Mouse (Mus musculus) forebrain, embryonic 12.5 days (tissue): Measurements from ENCODE around the gene Gm10645. TPM values are rescaled to one million over a fixed set of nuclear protein-coding genes. Genes with fewer than 3 reads are reported as not detected.

ENCODE experiments used
- ATAC-seq: fragments of 200-750 bp; cut with Nextera tagmentation; 2 replicates; pipeline ENCODE4 v1.8.0; 2017; ENCODE audit warnings: moderate TSS enrichment; ENCODE audit not compliant: low FRiP score
- H3K27ac ChIP-seq: fragments of 300-500 bp; sonication (generic); 2 replicates; pipeline ENCODE4 v1.5.1; 2016; ENCODE audit warnings: mild to moderate bottlenecking
- H3K27me3 ChIP-seq: fragments of 300-500 bp; sonication (generic); 2 replicates; pipeline ENCODE4 v1.6.1; 2016; ENCODE audit warnings: mild to moderate bottlenecking
- H3K36me3 ChIP-seq: fragments of 300-500 bp; sonication (generic); replicated peaks from 2 replicates; pipeline ENCODE4 v1.6.1; 2016; ENCODE audit warnings: mild to moderate bottlenecking
- H3K4me1 ChIP-seq: fragments of 300-500 bp; sonication (generic); 2 replicates; pipeline ENCODE4 v1.6.1; 2016
- H3K4me2 ChIP-seq: fragments of 300-500 bp; sonication (generic); 2 replicates; pipeline ENCODE4 v1.6.1; 2016; ENCODE audit warnings: mild to moderate bottlenecking, moderate library complexity
- H3K4me3 ChIP-seq: fragments of 300-500 bp; sonication (generic); replicated peaks from 2 replicates; pipeline ENCODE4 v1.5.1; 2016; ENCODE audit warnings: mild to moderate bottlenecking
- H3K9ac ChIP-seq: fragments of 300-500 bp; sonication (generic); 2 replicates; pipeline ENCODE4 v1.6.1; 2016; ENCODE audit warnings: mild to moderate bottlenecking
- H3K9me3 ChIP-seq: fragments of 300-500 bp; sonication (generic); 2 replicates; pipeline ENCODE4 v1.6.1; 2016
- whole genome bisulfite sequencing: fragments of 180-500 bp; shearing (Covaris S2); methylation state at CpG from one replicate; pipeline ENCODE4 v1.1.7; 2016; 5-methylcytosine and 5-hydroxymethylcytosine counted together
- polyA plus RNA-seq: library from polyadenylated mRNA; unstranded; fragments of >200 nt; fragmentation: Nextera tagmentation; extraction: Ambion mirVana; gene quantifications from 2 replicates; pipeline ENCODE4 v1.2.1, GENCODE M21; 2016

Gm10645 gene
- polyA plus RNA-seq = 5.5 and 6.2 TPM in 2 replicates

DNA sequence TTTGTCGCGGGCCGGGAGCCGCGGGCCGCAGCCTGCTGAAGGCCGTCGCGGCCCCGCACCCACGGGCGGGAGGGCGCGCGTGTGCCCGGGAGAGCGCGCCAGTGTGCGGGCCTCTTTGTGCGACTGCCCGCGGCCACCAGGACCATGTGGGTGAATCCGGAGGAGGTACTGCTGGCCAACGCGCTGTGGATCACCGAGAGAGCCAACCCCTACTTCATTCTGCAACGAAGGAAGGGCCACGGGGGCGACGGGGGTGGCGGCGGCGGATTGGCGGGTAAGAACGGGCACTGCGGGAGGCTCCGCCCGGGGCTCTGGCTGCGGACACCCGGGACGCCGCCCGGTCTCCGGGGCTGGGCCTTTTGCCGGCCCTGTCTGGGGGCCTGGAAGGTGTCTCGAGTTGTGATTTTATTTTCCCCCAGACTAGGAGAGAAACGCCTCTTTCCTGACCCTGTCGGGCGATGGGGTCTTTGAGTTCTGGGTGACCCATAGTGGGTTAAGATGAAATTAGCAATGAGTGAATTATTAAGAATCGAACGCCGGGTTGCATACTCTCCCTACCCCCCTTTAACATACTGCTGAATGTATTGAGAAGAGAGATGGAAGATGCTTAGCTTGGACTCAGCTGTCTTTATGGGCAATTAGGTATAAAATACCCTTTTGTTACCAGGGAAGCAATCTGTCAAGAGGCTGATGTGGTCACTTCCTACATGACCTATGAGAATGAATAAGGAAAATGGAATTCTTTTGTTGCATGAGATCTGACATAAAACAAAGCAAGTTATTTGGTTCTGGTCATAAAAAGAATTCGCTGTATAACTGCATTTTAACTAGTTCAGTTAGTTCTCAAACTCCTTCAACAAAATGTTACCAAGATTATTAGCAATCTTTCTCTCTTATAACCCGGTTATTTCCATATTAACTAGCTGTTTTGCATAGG, at the start of gene Gm10645:
Gene Gm10645 (minus strand): TSS at position 240 of the 937 bp plus-strand sequence.
- 2% methylated on average over 54 of the region's 54 CpGs for WGBS
- H3K27ac ChIP-seq = peak within 1 kb of the TSS; percentile 94
- peak within 1 kb of the TSS; percentile 62 for H3K4me2 ChIP-seq
- peak within 1 kb of the TSS; percentile 87 for H3K4me3 ChIP-seq
- H3K9ac ChIP-seq = peak within 1 kb of the TSS; percentile 96
- H3K9me3 ChIP-seq = no peaks in the 10 kb centered on the region
- 0 out of 2 replicates have a peak, but pooled peaks cover 3% of the 10 kb centered on the region for H3K27me3 ChIP-seq
- ATAC-seq = peak; percentile 75
- no peaks in the 10 kb centered on the region for H3K36me3 ChIP-seq
- peaks cover 16% of the 10 kb centered on the region for H3K4me1 ChIP-seq

DNA sequence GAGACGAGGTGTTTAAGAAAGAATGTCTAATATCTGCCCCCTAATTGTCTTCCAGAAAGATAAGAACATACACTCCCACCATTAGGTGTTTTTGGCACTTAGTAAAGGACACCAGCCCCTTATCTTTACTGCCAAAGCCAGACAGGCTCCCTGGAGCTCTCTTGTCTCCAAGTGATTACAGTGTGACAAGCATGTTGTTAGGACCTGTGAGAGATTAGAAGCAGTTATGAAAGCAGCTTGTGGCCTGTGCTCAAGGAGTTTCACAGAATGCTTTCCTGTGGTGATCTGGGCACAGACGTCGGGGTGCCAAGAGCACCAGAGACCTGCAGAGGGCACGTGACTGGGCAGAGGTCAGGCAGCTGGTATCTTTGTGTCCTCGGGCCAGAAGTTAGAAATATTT, 49.1 kb upstream of the Gm10645 start:
- Histone ChIP-seq H3K4me3 (no peak overlapping the region), H3K36me3 (peaks cover 19% of the 10 kb centered on the region), H3K4me2 (no peak overlapping the region), H3K27me3 (no peaks in the 10 kb centered on the region), H3K9ac (no peak overlapping the region), H3K9me3 (no peaks in the 10 kb centered on the region), H3K4me1 (0 out of 2 replicates have a peak, but pooled peaks cover 4% of the 10 kb centered on the region), H3K27ac (no peak overlapping the region)
- 78% methylated on average over 5 of the region's 5 CpGs for WGBS
- no peak for ATAC-seq

DNA sequence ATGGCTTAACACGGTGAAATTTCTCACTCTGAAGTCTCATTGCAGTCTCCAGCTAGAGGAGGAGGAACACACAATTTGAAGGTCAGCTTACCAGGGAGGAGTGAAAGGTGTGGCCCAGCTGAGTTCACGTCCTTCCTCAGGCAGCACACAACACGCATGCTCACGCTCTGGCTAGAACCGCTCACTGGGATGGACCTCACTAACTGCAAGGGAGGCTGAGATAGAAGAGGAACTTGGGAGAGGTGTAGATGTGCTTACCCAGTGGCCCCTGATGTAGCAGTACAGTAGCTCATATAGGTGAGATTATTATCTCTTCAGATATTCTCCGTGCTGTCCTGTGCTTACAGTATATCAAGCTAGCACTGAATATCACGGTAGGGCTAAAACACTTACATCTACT, 44.7 kb upstream of the Gm10645 start:
- H3K36me3 ChIP-seq = peaks cover 19% of the 10 kb centered on the region
- no peak overlapping the region for H3K9ac ChIP-seq
- no peaks in the 10 kb centered on the region for H3K9me3 ChIP-seq
- ATAC-seq = no peak
- no peaks in the 10 kb centered on the region for H3K27me3 ChIP-seq
- WGBS = 93% methylated on average over 7 of the region's 7 CpGs
- no peak overlapping the region for H3K4me2 ChIP-seq
- H3K4me3 ChIP-seq = no peak overlapping the region
- H3K4me1 ChIP-seq = peaks cover 9% of the 10 kb centered on the region; the same call in 1 of the 2 replicates
- no peak overlapping the region for H3K27ac ChIP-seq

DNA sequence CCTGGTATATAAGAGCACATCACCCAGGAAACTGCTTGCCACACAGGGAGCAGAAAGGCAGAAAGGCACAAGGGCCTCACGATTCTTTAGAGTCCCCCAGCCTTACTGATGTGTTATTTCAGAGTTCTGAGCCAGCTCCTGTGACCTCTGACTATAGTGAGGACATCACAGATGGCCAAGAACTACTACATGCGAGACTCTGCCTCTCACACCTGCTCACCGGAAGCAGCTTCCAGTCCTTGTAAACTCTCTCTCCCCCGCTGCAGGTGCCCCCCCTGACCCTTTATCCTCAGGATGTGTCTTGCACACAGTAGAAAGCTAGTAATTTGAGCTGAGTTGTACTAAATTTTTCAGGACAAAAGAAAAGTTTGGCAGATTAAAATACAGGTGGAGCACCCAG, 43.6 kb upstream of the Gm10645 start:
- ATAC-seq = no peak
- no peak overlapping the region for H3K27ac ChIP-seq
- H3K4me2 ChIP-seq = no peak overlapping the region
- H3K4me1 ChIP-seq = peaks cover 10% of the 10 kb centered on the region; the same call in 1 of the 2 replicates
- 76% methylated on average over 4 of the region's 4 CpGs for WGBS
- H3K9ac ChIP-seq = no peak overlapping the region
- no peaks in the 10 kb centered on the region for H3K9me3 ChIP-seq
- H3K4me3 ChIP-seq = no peak overlapping the region
- peaks cover 19% of the 10 kb centered on the region for H3K36me3 ChIP-seq
- no peaks in the 10 kb centered on the region for H3K27me3 ChIP-seq

DNA sequence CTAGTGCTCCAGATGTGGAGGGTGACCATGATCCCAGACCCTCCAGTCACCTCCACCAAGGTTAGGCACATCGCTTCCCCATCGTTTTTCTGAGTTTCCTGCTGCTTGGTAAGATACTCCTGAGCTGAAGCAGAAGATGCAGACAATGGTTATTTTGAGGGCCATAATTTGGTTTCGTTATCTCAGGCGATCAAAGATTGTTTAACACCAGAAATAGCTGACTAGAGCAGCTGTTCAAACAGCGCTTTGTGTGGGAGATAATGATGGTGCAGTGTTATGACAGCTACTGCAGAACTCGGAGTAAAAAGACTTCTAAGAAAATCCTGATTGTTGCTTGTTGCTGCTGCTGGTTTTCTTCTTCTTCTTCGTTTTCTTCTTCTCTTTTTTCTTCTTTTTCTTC, 39.9 kb upstream of the Gm10645 start:
- Histone ChIP-seq H3K36me3 (peaks cover 6% of the 10 kb centered on the region), H3K4me2 (no peak overlapping the region), H3K4me3 (no peak overlapping the region), H3K27ac (peak overlapping the region; percentile 25; the same call in 1 of the 2 replicates), H3K27me3 (no peaks in the 10 kb centered on the region), H3K9ac (no peak overlapping the region), H3K9me3 (no peaks in the 10 kb centered on the region), H3K4me1 (peaks cover 10% of the 10 kb centered on the region)
- 78% methylated on average over 7 of the region's 7 CpGs for WGBS
- no peak for ATAC-seq

DNA sequence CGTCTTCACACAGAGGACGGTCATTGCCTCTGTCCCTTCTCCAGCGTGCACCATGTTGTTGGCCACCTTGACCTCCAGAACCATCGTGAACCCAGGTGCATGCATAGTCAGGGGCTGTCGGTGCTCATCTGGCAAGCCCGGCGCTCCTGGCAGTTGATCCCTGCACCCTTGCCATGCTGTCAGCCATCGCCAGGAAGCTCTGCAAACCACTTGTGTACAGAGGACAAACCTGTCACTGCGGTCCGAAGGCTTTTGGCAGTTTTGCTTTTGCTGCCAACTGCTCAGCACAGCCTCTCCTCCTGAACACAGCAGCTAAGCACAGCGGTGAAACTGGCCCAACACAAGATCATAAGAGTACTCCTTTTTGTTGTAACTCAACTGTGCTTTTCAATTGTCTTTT, 37.0 kb upstream of the Gm10645 start:
- H3K27ac ChIP-seq = no peak overlapping the region
- ATAC-seq = no peak
- no peak overlapping the region for H3K9ac ChIP-seq
- WGBS = 95% methylated on average over 11 of the region's 11 CpGs
- no peaks in the 10 kb centered on the region for H3K9me3 ChIP-seq
- no peaks in the 10 kb centered on the region for H3K27me3 ChIP-seq
- H3K36me3 ChIP-seq = no peaks in the 10 kb centered on the region
- H3K4me1 ChIP-seq = peaks cover 4% of the 10 kb centered on the region
- no peak overlapping the region for H3K4me3 ChIP-seq
- no peak overlapping the region for H3K4me2 ChIP-seq

DNA sequence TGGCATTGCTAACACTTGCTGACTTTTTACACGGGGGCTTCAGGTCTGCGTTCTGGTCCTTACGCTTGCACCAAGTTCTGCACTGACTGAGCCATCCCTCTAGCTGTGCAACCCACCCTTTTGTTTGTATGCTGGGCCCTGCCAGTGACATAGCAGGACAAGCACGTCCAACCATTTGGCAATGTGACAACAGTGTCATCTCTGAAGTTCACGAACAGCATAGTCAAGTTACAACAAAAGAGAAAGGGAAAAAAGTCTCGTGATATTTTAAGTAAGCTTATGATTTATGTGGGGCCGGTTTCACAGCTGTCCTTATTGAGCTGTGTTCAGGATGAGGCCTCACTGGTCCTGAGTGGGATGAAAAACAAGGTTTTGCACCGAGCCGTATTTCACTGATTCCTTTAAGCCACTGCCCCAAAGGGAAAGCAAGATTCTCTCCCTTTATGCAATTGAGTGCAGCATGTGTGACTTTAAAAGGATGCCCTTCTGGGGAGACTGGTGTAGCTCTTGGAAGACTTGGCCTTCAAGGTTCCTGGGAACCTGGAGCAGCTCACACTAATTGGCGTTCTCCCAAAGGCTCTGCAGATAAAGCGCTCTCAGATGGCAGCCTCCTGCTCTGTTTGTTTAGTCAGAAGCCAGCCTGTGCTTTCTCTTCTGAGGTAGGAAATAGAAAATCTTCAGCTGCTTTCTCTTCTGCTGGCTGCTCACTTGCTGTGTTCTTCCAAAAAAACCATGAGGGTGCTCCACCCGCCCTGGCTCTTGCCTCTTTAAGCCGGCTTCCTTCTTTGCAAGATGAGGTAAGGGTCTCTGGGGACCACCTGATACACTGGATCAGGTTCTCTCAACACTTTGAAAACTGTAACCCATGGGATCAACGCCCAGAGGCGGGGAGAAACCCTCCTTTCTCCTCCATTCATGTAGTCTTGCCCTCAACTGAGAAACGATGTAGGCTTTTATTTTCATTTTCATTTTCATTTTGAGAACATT, 34.5 kb upstream of the Gm10645 start:
- Histone ChIP-seq H3K27ac (no peak overlapping the region), H3K4me2 (no peak overlapping the region), H3K4me3 (no peak overlapping the region), H3K27me3 (no peaks in the 10 kb centered on the region), H3K9ac (no peak overlapping the region), H3K9me3 (no peaks in the 10 kb centered on the region), H3K4me1 (peaks cover 9% of the 10 kb centered on the region), H3K36me3 (no peaks in the 10 kb centered on the region)
- 87% methylated on average over 16 of the region's 16 CpGs for WGBS
- no peak for ATAC-seq

DNA sequence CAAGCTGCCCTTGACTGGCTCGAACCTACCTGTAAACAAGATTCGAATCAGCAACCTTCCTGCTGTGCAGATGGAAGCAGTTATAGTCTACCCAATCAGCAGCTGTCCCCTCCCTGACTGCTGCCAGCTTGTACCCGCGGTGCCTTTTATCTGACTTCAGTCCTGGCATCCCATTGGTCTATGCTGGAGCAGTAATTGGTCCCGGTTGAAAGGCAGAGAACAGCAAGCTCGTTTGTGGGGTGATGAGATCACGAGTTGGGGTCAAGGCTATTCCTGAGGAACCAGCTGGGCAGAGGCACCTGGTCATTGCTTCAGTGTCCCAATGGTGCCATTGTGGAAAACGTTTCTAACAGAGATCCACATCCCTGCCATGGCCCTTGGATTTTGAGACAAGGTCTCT, 33.7 kb upstream of the Gm10645 start:
- no peak overlapping the region for H3K4me3 ChIP-seq
- no peak overlapping the region for H3K27ac ChIP-seq
- no peaks in the 10 kb centered on the region for H3K36me3 ChIP-seq
- 71% methylated on average over 8 of the region's 8 CpGs for WGBS
- no peaks in the 10 kb centered on the region for H3K27me3 ChIP-seq
- H3K9ac ChIP-seq = no peak overlapping the region
- H3K4me2 ChIP-seq = no peak overlapping the region
- ATAC-seq = no peak
- H3K4me1 ChIP-seq = peaks cover 9% of the 10 kb centered on the region
- H3K9me3 ChIP-seq = no peaks in the 10 kb centered on the region

DNA sequence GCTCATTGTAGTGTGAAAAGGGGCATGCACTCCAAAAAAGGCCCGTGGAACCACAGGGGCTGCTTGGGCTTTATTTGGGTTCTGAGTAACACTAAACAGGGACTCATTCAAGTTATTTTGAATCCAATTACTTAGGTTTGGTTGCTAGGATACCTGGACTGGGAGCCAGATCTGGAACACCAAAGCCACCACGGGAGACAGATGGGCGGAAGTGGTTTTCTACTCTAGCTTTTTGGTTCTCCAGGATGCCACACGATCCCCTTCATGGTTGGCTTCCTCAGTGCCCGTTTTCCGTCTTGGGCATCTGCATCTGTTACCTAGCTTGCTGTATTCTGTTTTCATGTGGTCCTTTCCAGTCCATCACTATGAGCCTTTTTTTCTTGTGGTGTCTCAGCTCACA, 30.1 kb upstream of the Gm10645 start:
- H3K4me1 ChIP-seq = peaks cover 13% of the 10 kb centered on the region
- no peak for ATAC-seq
- H3K36me3 ChIP-seq = no peaks in the 10 kb centered on the region
- WGBS = 64% methylated on average over 6 of the region's 6 CpGs
- H3K4me3 ChIP-seq = no peak overlapping the region
- no peak overlapping the region for H3K9ac ChIP-seq
- H3K4me2 ChIP-seq = no peak overlapping the region
- H3K9me3 ChIP-seq = no peaks in the 10 kb centered on the region
- H3K27me3 ChIP-seq = no peaks in the 10 kb centered on the region
- H3K27ac ChIP-seq = no peak overlapping the region

DNA sequence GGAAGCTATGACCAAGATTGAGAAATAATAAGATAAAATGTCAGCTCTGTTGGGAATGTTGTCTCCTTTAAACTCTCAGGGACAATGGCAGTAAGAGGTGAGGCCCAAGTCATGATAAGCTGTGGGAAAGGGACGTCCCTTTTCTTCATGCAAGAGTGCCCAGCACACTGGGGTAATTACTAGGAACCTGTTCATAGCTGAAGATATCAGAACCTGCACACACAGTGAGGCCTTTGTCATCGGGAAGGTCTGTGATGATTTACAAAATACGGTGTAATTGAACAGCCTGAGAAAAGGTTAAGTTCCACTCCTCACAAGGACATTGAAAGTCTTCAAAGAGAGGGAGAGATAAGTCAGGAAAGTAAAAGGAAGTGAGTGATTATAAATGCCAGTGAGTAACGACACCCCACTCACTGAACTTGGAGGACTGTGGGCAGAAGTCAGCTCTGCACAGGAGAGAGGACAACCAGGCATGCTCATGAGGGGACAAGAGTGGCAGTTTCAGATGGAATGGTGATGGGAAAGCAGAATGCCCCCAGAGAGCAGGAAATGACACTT, 23.6 kb upstream of the Gm10645 start:
- ATAC-seq = no peak
- H3K36me3 ChIP-seq = no peaks in the 10 kb centered on the region
- no peaks in the 10 kb centered on the region for H3K9me3 ChIP-seq
- no peak overlapping the region for H3K4me2 ChIP-seq
- no peak overlapping the region for H3K9ac ChIP-seq
- 71% methylated on average over 4 of the region's 4 CpGs for WGBS
- peaks cover 10% of the 10 kb centered on the region; the same call in 1 of the 2 replicates for H3K4me1 ChIP-seq
- no peaks in the 10 kb centered on the region for H3K27me3 ChIP-seq
- H3K27ac ChIP-seq = no peak overlapping the region
- no peak overlapping the region for H3K4me3 ChIP-seq

DNA sequence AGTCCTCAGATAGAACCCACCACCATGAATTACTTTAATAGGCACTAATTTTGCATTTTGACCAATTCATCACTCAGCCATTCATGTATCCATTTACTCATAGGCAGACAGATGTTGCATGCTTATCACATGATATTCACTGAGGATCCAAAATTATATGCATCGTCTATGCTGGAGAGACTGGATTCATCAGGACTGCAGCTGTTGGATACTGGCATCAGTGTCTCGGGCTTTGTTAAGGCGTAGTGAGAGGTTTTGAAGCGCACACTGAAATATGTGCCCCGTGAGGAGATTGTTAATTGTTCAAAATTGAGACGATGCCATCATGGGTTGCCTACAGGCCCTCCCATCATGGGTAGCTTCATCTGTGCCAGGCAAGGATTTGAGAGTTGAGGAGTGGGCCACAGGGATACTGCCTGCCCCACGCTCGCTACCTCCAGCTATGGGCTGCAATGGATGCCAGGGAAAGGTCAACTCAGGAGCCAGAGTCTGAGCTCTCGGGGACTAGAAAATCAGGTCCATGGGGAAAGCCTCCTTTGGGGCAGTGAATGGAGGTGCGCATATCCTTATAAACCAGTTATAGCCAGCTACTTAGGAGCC, 21.5 kb upstream of the Gm10645 start:
- peak overlapping the region; percentile 19; the same call in 1 of the 2 replicates for H3K27ac ChIP-seq
- H3K4me2 ChIP-seq = no peak overlapping the region
- 85% methylated on average over 10 of the region's 10 CpGs for WGBS
- H3K4me3 ChIP-seq = no peak overlapping the region
- no peaks in the 10 kb centered on the region for H3K27me3 ChIP-seq
- H3K9me3 ChIP-seq = no peaks in the 10 kb centered on the region
- no peak overlapping the region for H3K9ac ChIP-seq
- no peaks in the 10 kb centered on the region for H3K36me3 ChIP-seq
- no peak for ATAC-seq
- H3K4me1 ChIP-seq = peaks cover 23% of the 10 kb centered on the region
